Mouse (Mus musculus) C2C12 (cell line): ENCODE results near the gene Slc46a2.

ENCODE experiments used
- CEBPB ChIP-seq: IDR thresholded peaks from one replicate; pipeline ENCODE4 v1.6.1; 2011; ENCODE audit warnings: low read depth, mild to moderate bottlenecking, control low read depth, moderate library complexity
- CTCF ChIP-seq: IDR thresholded peaks from one replicate; pipeline ENCODE4 v1.5.1; 2011; ENCODE audit not compliant: control insufficient read depth, insufficient read depth, insufficient read length
- MAX ChIP-seq: IDR thresholded peaks from one replicate; pipeline ENCODE4 v1.6.1; 2011; ENCODE audit warnings: mild to moderate bottlenecking, control low read depth

GRCm38 (mm10) chr4:59886281-59886680 lies 28.6 kb downstream of the Slc46a2 start:
- no peak for TF ChIP-seq MAX
- no peak for TF ChIP-seq CEBPB
- TF ChIP-seq CTCF = no peak
